Mouse (Mus musculus) liver, embryonic 11.5 days (tissue): ENCODE measurements at regions not wholly inside any gene's neighbourhood (a gene's known extent, or its start where the extent isn't known, plus 50 kb on each side); places are given as distances from the start of the nearest gene placed in this dataset.

Experiments
- ATAC-seq: fragments of 200-750 bp; cut with Nextera tagmentation; replicated peaks from 2 replicates; pipeline ENCODE4 v1.8.0; 2017; ENCODE audit warnings: moderate number of reproducible peaks, mild to moderate bottlenecking, moderate TSS enrichment, moderate library complexity; ENCODE audit not compliant: low FRiP score
- DNase-seq: peaks from one replicate; pipeline ENCODE4 v3.0.0-alpha.2; 2017; ENCODE audit warnings: low spot score
- H3K27ac ChIP-seq: fragments of 300-500 bp; sonication (generic); 2 replicates; pipeline ENCODE4 v1.5.1; 2014; ENCODE audit warnings: mild to moderate bottlenecking, low read depth, low read length, control low read depth
- H3K27me3 ChIP-seq: fragments of 300-500 bp; sonication (generic); replicated peaks from 2 replicates; pipeline ENCODE4 v1.6.1; 2014; ENCODE audit warnings: low read length, mixed read lengths; ENCODE audit not compliant: control insufficient read depth, insufficient read depth
- H3K36me3 ChIP-seq: fragments of 300-500 bp; sonication (generic); 2 replicates; pipeline ENCODE4 v1.6.1; 2014; ENCODE audit warnings: mild to moderate bottlenecking, low read length, moderate library complexity, mixed read lengths; ENCODE audit not compliant: control insufficient read depth, insufficient read depth
- H3K4me1 ChIP-seq: fragments of 300-500 bp; sonication (generic); replicated peaks from 2 replicates; pipeline ENCODE4 v1.6.1; 2014; ENCODE audit warnings: low read length, mixed read lengths; ENCODE audit not compliant: control insufficient read depth, insufficient read depth
- H3K4me2 ChIP-seq: fragments of 300-500 bp; sonication (generic); 2 replicates; pipeline ENCODE4 v1.6.1; 2014; ENCODE audit warnings: mild to moderate bottlenecking, control low read depth, moderate library complexity
- H3K4me3 ChIP-seq: fragments of 300-500 bp; sonication (generic); 2 replicates; pipeline ENCODE4 v1.5.1; 2014; ENCODE audit warnings: low read depth, low read length, control low read depth
- H3K9ac ChIP-seq: fragments of 300-500 bp; sonication (generic); 2 replicates; pipeline ENCODE4 v1.6.1; 2014; ENCODE audit warnings: low read depth, low read length, control low read depth
- H3K9me3 ChIP-seq: fragments of 300-500 bp; sonication (generic); 2 replicates; pipeline ENCODE4 v1.6.1; 2016; ENCODE audit warnings: low read length, inconsistent platforms, mixed read lengths; ENCODE audit not compliant: control insufficient read depth
- WGBS: fragments of 180-500 bp; shearing (Covaris S2); extraction: QIAGEN DNeasy Blood & Tissue Kit; methylation state at CpG from one replicate; pipeline ENCODE4 v1.1.7; 2014; 5-methylcytosine and 5-hydroxymethylcytosine counted together

- WGBS = 91% methylated on average over 2 of the region's 2 CpGs
- Histone ChIP-seq H3K27ac (no peak overlapping the region), H3K36me3 (no peaks in the 10 kb centered on the region), H3K9me3 (no peaks in the 10 kb centered on the region), H3K4me3 (no peak overlapping the region), H3K27me3 (no peaks in the 10 kb centered on the region), H3K9ac (no peak overlapping the region), H3K4me2 (no peak overlapping the region), H3K4me1 (no peaks in the 10 kb centered on the region)
- DNase-seq (no peak), ATAC-seq (no peak)
These were observed 364.0 kb downstream of the Cntnap4 start for GRCm38 (mm10) chr8:112933815-112934214.

- no peaks in the 10 kb centered on the region for H3K27me3 ChIP-seq
- H3K36me3 ChIP-seq = no peaks in the 10 kb centered on the region
- ATAC-seq (no peak), DNase-seq (no peak)
- WGBS = 85% methylated on average over 1 of the region's 3 CpGs
- no peak overlapping the region for H3K4me2 ChIP-seq
- no peak overlapping the region for H3K4me3 ChIP-seq
- H3K9ac ChIP-seq = no peak overlapping the region
- no peaks in the 10 kb centered on the region for H3K9me3 ChIP-seq
- no peak overlapping the region for H3K27ac ChIP-seq
- no peaks in the 10 kb centered on the region for H3K4me1 ChIP-seq
These were observed 365.6 kb downstream of the Cntnap4 start for GRCm38 (mm10) chr8:112935411-112935810.

GRCm38 (mm10) chr8:112935897-112936719 lies 366.3 kb downstream of the Cntnap4 start:
- WGBS = 91% methylated on average over 9 of the region's 9 CpGs
- no peak for DNase-seq
- no peaks in the 10 kb centered on the region for H3K27me3 ChIP-seq

DNA sequence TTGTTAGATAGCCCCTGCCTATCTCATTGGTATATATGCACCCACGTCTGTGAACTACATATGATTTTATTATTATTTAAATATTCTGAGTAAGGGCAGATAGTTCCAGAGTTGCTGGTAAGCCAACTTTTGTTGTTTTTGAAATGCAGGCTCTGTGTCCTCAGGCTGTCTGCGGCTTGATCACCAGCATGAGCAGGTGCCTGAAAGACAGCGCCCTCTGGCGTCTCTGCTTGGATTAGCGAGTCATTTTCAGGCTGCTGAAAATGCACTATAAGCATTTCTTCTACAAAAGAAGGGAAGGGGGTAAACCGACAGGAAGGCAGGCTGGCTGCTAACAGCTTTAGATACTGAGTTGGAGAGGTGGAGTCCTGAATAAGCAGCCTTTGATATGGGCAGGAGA lies 402.6 kb downstream of the Cntnap4 start:
- no peak overlapping the region for H3K4me3 ChIP-seq
- H3K27ac ChIP-seq = no peak overlapping the region
- H3K36me3 ChIP-seq = no peaks in the 10 kb centered on the region
- no peak overlapping the region for H3K4me2 ChIP-seq
- DNase-seq = peak; percentile 32
- no peak for ATAC-seq
- no peaks in the 10 kb centered on the region for H3K9me3 ChIP-seq
- H3K9ac ChIP-seq = no peak overlapping the region
- H3K27me3 ChIP-seq = no peaks in the 10 kb centered on the region
- WGBS = 13% methylated on average over 6 of the region's 6 CpGs
- no peaks in the 10 kb centered on the region for H3K4me1 ChIP-seq

More at GRCm38 (mm10) chr8:112935897-112936719, 366.3 kb downstream of the Cntnap4 start:
- Histone ChIP-seq H3K9ac (no peak overlapping the region), H3K4me2 (no peak overlapping the region), H3K9me3 (no peaks in the 10 kb centered on the region), H3K4me1 (no peaks in the 10 kb centered on the region), H3K4me3 (no peak overlapping the region), H3K27ac (no peak overlapping the region), H3K36me3 (no peaks in the 10 kb centered on the region)
- ATAC-seq = no peak

DNA sequence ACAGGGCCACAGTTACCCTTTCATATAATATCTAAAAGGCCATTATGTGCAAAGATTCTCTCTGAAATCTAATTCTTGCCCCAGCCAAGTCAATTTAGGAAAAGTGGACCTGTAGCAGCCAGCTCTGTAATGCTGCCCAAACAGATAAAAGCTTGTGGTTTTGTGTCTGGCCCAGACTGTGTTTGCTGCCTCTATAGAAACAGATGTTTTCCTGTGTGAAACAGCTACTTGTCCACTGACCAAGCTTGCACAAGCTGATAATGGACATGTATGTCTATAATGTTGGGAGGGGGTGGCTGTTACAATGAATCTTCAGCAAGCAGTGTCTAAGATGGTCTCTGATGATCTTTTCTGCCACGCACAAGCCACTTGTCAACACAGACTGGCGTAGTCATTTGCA lies 405.9 kb downstream of the Cntnap4 start:
- Histone ChIP-seq H3K27me3 (no peaks in the 10 kb centered on the region), H3K36me3 (no peaks in the 10 kb centered on the region), H3K4me2 (no peak overlapping the region), H3K9ac (no peak overlapping the region), H3K4me3 (no peak overlapping the region), H3K4me1 (no peaks in the 10 kb centered on the region), H3K27ac (no peak overlapping the region), H3K9me3 (no peaks in the 10 kb centered on the region)
- ATAC-seq = no peak
- DNase-seq = no peak
- 77% methylated on average over 2 of the region's 2 CpGs for WGBS

DNA sequence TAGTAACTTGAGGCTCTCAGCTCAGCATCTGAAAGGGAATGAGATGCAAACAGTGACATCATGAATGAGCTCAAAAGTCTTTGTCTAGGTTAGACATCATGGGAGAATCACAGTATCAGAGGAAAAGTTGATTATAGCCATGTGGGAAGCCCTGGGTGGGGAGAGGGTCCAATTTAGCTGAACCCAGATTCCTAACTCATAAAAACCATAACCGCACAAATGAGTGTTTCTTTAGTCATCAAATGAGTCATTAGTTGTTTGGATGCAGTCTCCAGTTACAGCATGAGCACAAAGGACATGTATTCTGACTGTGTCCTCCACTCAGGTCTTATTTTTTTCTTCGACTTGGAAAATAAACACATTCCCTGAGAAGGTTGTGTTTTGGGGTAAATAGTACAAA lies 406.5 kb downstream of the Cntnap4 start:
- H3K4me1 ChIP-seq = no peaks in the 10 kb centered on the region
- DNase-seq = no peak
- no peak overlapping the region for H3K4me2 ChIP-seq
- no peak overlapping the region for H3K4me3 ChIP-seq
- WGBS = 72% methylated on average over 2 of the region's 2 CpGs
- no peak for ATAC-seq
- H3K9ac ChIP-seq = no peak overlapping the region
- H3K27ac ChIP-seq = no peak overlapping the region
- no peaks in the 10 kb centered on the region for H3K9me3 ChIP-seq
- H3K27me3 ChIP-seq = no peaks in the 10 kb centered on the region
- H3K36me3 ChIP-seq = no peaks in the 10 kb centered on the region

GRCm38 (mm10) chr8:112993781-112994180 lies 423.9 kb downstream of the Cntnap4 start:
- Histone ChIP-seq H3K4me3 (no peak overlapping the region), H3K4me1 (no peaks in the 10 kb centered on the region)
- 78% methylated on average over 4 of the region's 4 CpGs for WGBS

DNA sequence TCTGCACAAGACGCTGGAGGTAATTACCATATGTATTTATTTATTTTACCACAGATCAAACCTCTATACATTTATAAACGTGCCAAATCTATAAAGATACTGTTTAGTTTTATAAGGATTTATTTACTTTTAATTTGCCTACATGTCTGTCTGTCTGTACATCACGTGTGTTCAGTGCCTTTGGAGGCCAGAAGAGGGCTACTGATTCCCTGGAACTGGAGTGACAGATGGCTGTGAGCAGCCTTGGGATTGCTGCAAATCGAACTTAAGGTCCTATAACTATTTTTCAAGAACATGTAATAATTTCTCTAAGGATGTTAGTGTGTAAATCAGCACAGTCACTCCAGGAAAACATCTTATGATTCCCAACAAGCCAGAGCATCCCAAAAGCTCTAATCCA lies 437.5 kb downstream of the Cntnap4 start:
- 55% methylated on average over 4 of the region's 4 CpGs for WGBS
- ATAC-seq (no peak), DNase-seq (no peak)
- Histone ChIP-seq H3K9ac (no peak overlapping the region), H3K27me3 (no peaks in the 10 kb centered on the region), H3K27ac (no peak overlapping the region), H3K4me1 (no peaks in the 10 kb centered on the region), H3K36me3 (no peaks in the 10 kb centered on the region), H3K4me3 (no peak overlapping the region), H3K4me2 (no peak overlapping the region), H3K9me3 (no peaks in the 10 kb centered on the region)

More at GRCm38 (mm10) chr8:112993781-112994180, 423.9 kb downstream of the Cntnap4 start:
- no peak for ATAC-seq
- Histone ChIP-seq H3K36me3 (no peaks in the 10 kb centered on the region), H3K27ac (no peak overlapping the region), H3K9me3 (no peaks in the 10 kb centered on the region), H3K27me3 (no peaks in the 10 kb centered on the region), H3K9ac (no peak overlapping the region), H3K4me2 (no peak overlapping the region)
- DNase-seq = no peak

- DNase-seq = no peak
- no peak overlapping the region for H3K4me3 ChIP-seq
These were observed 459.0 kb downstream of the Cntnap4 start for GRCm38 (mm10) chr8:113028880-113029279.

More at GRCm38 (mm10) chr8:113028880-113029279, 459.0 kb downstream of the Cntnap4 start:
- ATAC-seq = no peak
- Histone ChIP-seq H3K4me1 (no peaks in the 10 kb centered on the region), H3K4me2 (no peak overlapping the region), H3K36me3 (no peaks in the 10 kb centered on the region), H3K27ac (no peak overlapping the region), H3K9ac (no peak overlapping the region), H3K9me3 (no peaks in the 10 kb centered on the region), H3K27me3 (no peaks in the 10 kb centered on the region)
- WGBS = 81% methylated on average over 9 of the region's 9 CpGs
